Mouse (Mus musculus): Measurements from ENCODE around the gene Ppp1r37.

DNA sequence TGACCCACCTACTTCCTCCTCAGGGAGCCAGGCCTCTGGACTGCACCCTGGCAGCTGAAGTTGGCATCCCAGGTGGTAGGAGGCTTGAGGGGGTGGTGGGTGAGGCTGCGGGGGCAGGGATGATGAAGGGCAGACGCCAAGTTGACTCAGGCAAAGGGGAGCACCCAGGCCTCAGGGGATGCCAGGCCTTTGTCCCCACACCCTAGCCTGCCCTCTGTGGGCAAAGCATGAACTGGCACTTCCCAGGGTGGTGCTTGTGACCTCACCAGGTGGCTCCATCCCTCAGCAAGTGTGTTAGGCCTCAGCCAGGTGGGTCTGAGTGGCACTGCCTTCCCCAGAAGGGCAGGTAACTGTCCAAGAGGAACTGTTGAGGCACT is 37.8 kb downstream of the Ppp1r37 start:
- TF ChIP-seq CTCF (IDR thresholded peaks at IDR 0.05; ENCODE audit: control insufficient read depth, insufficient read depth, low read length) (no peak), POLR2A (IDR thresholded peaks at IDR 0.05; ENCODE audit: borderline replicate concordance, control insufficient read depth, low read depth, low read length) (no peak)
